Mouse (Mus musculus): Measurements from ENCODE around the gene Pnliprp2. TPM values are rescaled to one million over a fixed set of nuclear protein-coding genes. Genes with fewer than 3 reads are reported as not detected.

The Pnliprp2 gene
- polyA plus RNA-seq, 1 experiment from 2014 or later: not detected

Other genes starting within 250 kb of the Pnliprp2 start
- not detected in 2 replicates for gene Ccdc172, start 247.7 kb upstream of the Pnliprp2 start, polyA plus RNA-seq (2015; fragmentation: Nextera tagmentation; extraction: Ambion mirVana)
- gene Pnlip, start 107.2 kb upstream of the Pnliprp2 start, polyA plus RNA-seq (2015; fragmentation: Nextera tagmentation; extraction: Ambion mirVana): 1.6 and 2.0 TPM in 2 replicates
- gene Pnliprp1, start 30.8 kb upstream of the Pnliprp2 start, polyA plus RNA-seq (2015; fragmentation: Nextera tagmentation; extraction: Ambion mirVana): 2.5 and 5.2 TPM in 2 replicates
- gene 1700019N19Rik, start 34.7 kb downstream of the Pnliprp2 start, polyA plus RNA-seq (2015; fragmentation: Nextera tagmentation; extraction: Ambion mirVana): not detected in 2 replicates
- 1.4 and 1.9 TPM in 2 replicates for gene Eno4, start 183.7 kb downstream of the Pnliprp2 start, polyA plus RNA-seq (2015; fragmentation: Nextera tagmentation; extraction: Ambion mirVana)
- gene Hspa12a, start 183.9 kb downstream of the Pnliprp2 start, polyA plus RNA-seq (2015; fragmentation: Nextera tagmentation; extraction: Ambion mirVana): 65.3 and 67.7 TPM in 2 replicates